Mouse (Mus musculus) embryonic stem cell, embryonic (primary cell): ENCODE measurements around the gene Zc3h14.

Experiments
- CTCF ChIA-PET, 4 experiments: fragments of 300-600 bp in 2 of 4; fragments of 350-600 bp in 2 of 4; sonication (Branson Sonifier 250); formaldehyde crosslinking; loops; one replicate each; lab custom pipeline; 2022; ENCODE audit warnings: inconsistent platforms in 2 of 4; lab: Charles Lee
- POLR2A ChIA-PET, 4 experiments: fragments of 300-600 bp in 2 of 4; fragments of 350-600 bp in 2 of 4; sonication (Branson Sonifier 250); formaldehyde crosslinking; loops; one replicate each; lab custom pipeline; 2022; ENCODE audit warnings: antibody characterized with exemption in 4 of 4, inconsistent platforms in 1 of 4; lab: Charles Lee

Zc3h14 gene

GRCm38 (mm10) chr12:98733776-98734175, 13.0 kb upstream of the Zc3h14 start:
- ChIA-PET POLR2A (interaction anchor here in 2 of 4 experiments (1.4 to 5.9 kb wide), 4 partner anchors 10 to 106 kb away, joined by 4 to 77 read pairs (median 14); partner anchors contain the start of genes Spata7 (in 1 of the 2) and Zc3h14 (in 1 of the 2)), CTCF (interaction anchor here in 1 of 4 experiments (1.0 to 4.8 kb wide), 2 partner anchors 10 to 12 kb away, joined by 3 to 46 read pairs; no protein-coding TSS in a partner anchor)

GRCm38 (mm10) chr12:98734246-98734879, 12.4 kb upstream of the Zc3h14 start:
- CTCF ChIA-PET = interaction anchor here in 3 of 4 experiments (0.8 to 4.8 kb wide), 8 partner anchors 10 to 89 kb away, joined by 3 to 46 read pairs (median 4); partner anchors contain the start of gene Zc3h14 (in 1 of the 3)
- POLR2A ChIA-PET = interaction anchor here in 3 of 4 experiments (1.0 to 5.9 kb wide), 13 partner anchors 8 to 167 kb away, joined by 3 to 77 read pairs (median 5); partner anchors contain the start of genes Eml5 (in 1 of the 3), Spata7 (in 1 of the 3) and Zc3h14 (in 1 of the 3)

GRCm38 (mm10) chr12:98734880-98735801, 11.6 kb upstream of the Zc3h14 start:
- ChIA-PET CTCF (interaction anchor here in 3 of 4 experiments (0.8 to 4.8 kb wide), 9 partner anchors 9 to 90 kb away, joined by 3 to 46 read pairs (median 4); partner anchors contain the start of gene Zc3h14 (in 1 of the 3)), POLR2A (interaction anchor here in 3 of 4 experiments (0.6 to 5.9 kb wide), 16 partner anchors 9 to 1098 kb away, joined by 3 to 77 read pairs (median 4); partner anchors contain the start of genes Eml5 (in 1 of the 3), Spata7 (in 1 of the 3) and Zc3h14 (in 1 of the 3))

- POLR2A ChIA-PET = interaction anchor here (0.5 to 5.9 kb wide), 16 partner anchors 9 to 478 kb away, joined by 3 to 77 read pairs (median 3); partner anchors contain the start of genes Zc3h14 (in 2 of the 4), Eml5 (in 1 of the 4) and Galc (in 1 of the 4)
- CTCF ChIA-PET = interaction anchor here (0.6 to 4.8 kb wide), 7 partner anchors 9 to 152 kb away, joined by 3 to 46 read pairs (median 5); partner anchors contain the start of gene Zc3h14 (in 1 of the 4)
Observed at GRCm38 (mm10) chr12:98736951-98737800, 9.6 kb upstream of the Zc3h14 start, which contains the start of gene Ptpn21. Ptpn21 (minus strand) TSS chr12:98737405.

- CTCF ChIA-PET = interaction anchor here (0.8 to 4.8 kb wide), 7 partner anchors 8 to 64 kb away, joined by 3 to 46 read pairs (median 5); partner anchors contain the start of gene Zc3h14 (in 1 of the 4)
- POLR2A ChIA-PET = interaction anchor here in 3 of 4 experiments (0.6 to 5.9 kb wide), 19 partner anchors 8 to 479 kb away, joined by 3 to 77 read pairs (median 3); partner anchors contain the start of genes Eml5 (in 1 of the 3), Galc (in 1 of the 3) and Zc3h14 (in 1 of the 3)
Observed at GRCm38 (mm10) chr12:98737801-98738350, 8.9 kb upstream of the Zc3h14 start.

GRCm38 (mm10) chr12:98741011-98741501, 5.7 kb upstream of the Zc3h14 start:
- ChIA-PET CTCF (interaction anchor here in 1 of 4 experiments (0.6 kb wide), 1 partner anchor 394 kb away, joined by 3 read pairs; no protein-coding TSS in a partner anchor), POLR2A (no interaction called here)

- POLR2A ChIA-PET = interaction anchor here (0.6 to 8.8 kb wide), 24 partner anchors 8 to 486 kb away, joined by 3 to 77 read pairs (median 4); partner anchors contain the start of genes Ptpn21 (in 3 of the 4), Eml5 (in 1 of the 4), Galc (in 1 of the 4) and Spata7 (in 1 of the 4)
- CTCF ChIA-PET = interaction anchor here (0.6 to 2.2 kb wide), 44 partner anchors 8 to 882 kb away, joined by 3 to 46 read pairs (median 4); partner anchors contain the start of genes Ptpn21 (in 2 of the 4) and Spata7 (in 1 of the 4)
Observed at GRCm38 (mm10) chr12:98745626-98746025, 1.1 kb upstream of the Zc3h14 start.

- ChIA-PET CTCF (interaction anchor here (0.5 to 2.2 kb wide), 44 partner anchors 8 to 881 kb away, joined by 3 to 46 read pairs (median 4); partner anchors contain the start of genes Ptpn21 (in 2 of the 4) and Spata7 (in 1 of the 4)), POLR2A (interaction anchor here in 3 of 4 experiments (0.6 to 8.8 kb wide), 22 partner anchors 8 to 487 kb away, joined by 3 to 77 read pairs (median 4); partner anchors contain the start of genes Ptpn21 (in 3 of the 3), Eml5 (in 1 of the 3), Galc (in 1 of the 3) and Spata7 (in 1 of the 3))
Observed at GRCm38 (mm10) chr12:98746131-98746530, 633 bp upstream of the Zc3h14 start.

GRCm38 (mm10) chr12:98747380-98747753, 603 bp downstream of the Zc3h14 start:
- POLR2A ChIA-PET = interaction anchor here (0.6 to 8.8 kb wide), 23 partner anchors 8 to 1235 kb away, joined by 3 to 77 read pairs (median 5); partner anchors contain the start of gene Ptpn21 (in 1 of the 4)
- CTCF ChIA-PET = interaction anchor here in 2 of 4 experiments (0.7 kb wide), 5 partner anchors 12 to 476 kb away, joined by 3 to 13 read pairs (median 3); partner anchors contain the start of gene Spata7 (in 1 of the 2)

GRCm38 (mm10) chr12:98757636-98758035, 10.9 kb downstream of the Zc3h14 start:
- ChIA-PET POLR2A (no interaction called here), CTCF (no interaction called here)

GRCm38 (mm10) chr12:98759700-98760099, 12.9 kb downstream of the Zc3h14 start:
- ChIA-PET CTCF (interaction anchor here in 2 of 4 experiments (0.6 to 1.2 kb wide), 3 partner anchors 14 to 1155 kb away, joined by 3 to 6 read pairs (median 3); no protein-coding TSS in a partner anchor), POLR2A (interaction anchor here in 2 of 4 experiments (1.1 to 2.5 kb wide), 6 partner anchors 10 to 21 kb away, joined by 4 to 12 read pairs (median 6); no protein-coding TSS in a partner anchor)

- CTCF ChIA-PET = no interaction called here
- POLR2A ChIA-PET = interaction anchor here in 1 of 4 experiments (1.2 kb wide), 1 partner anchor 11 kb away, joined by 4 read pairs; no protein-coding TSS in a partner anchor
Observed at GRCm38 (mm10) chr12:98766241-98766640, 19.5 kb downstream of the Zc3h14 start.

GRCm38 (mm10) chr12:98777509-98777908, 30.7 kb downstream of the Zc3h14 start:
- ChIA-PET CTCF (interaction anchor here in 3 of 4 experiments (0.7 to 1.9 kb wide), 8 partner anchors 9 to 133 kb away, joined by 3 to 6 read pairs (median 4); partner anchors contain the start of gene Zc3h14 (in 1 of the 3)), POLR2A (interaction anchor here in 2 of 4 experiments (1.1 to 3.8 kb wide), 5 partner anchors 13 to 124 kb away, joined by 3 to 9 read pairs (median 5); partner anchors contain the start of gene Eml5 (in 1 of the 2))

- POLR2A ChIA-PET = interaction anchor here in 2 of 4 experiments (0.8 to 3.8 kb wide), 3 partner anchors 26 to 32 kb away, joined by 3 to 10 read pairs (median 9); no protein-coding TSS in a partner anchor
Observed at GRCm38 (mm10) chr12:98779148-98779547, 32.4 kb downstream of the Zc3h14 start.

GRCm38 (mm10) chr12:98784251-98784650, 37.5 kb downstream of the Zc3h14 start:
- ChIA-PET CTCF (interaction anchor here in 2 of 4 experiments (0.7 to 1.1 kb wide), 3 partner anchors 40 to 156 kb away, joined by 3 to 5 read pairs (median 3); partner anchors contain the start of gene Spata7 (in 1 of the 2)), POLR2A (interaction anchor here in 1 of 4 experiments (3.8 kb wide), 1 partner anchor 11 kb away, joined by 13 read pairs; no protein-coding TSS in a partner anchor)

More at GRCm38 (mm10) chr12:98779148-98779547, 32.4 kb downstream of the Zc3h14 start:
- CTCF ChIA-PET = interaction anchor here (0.5 to 1.3 kb wide), 12 partner anchors 8 to 1353 kb away, joined by 3 to 8 read pairs (median 3); no protein-coding TSS in a partner anchor
